ENCODE assay signal across 12 mouse cellular contexts in the genomic region with DNA sequence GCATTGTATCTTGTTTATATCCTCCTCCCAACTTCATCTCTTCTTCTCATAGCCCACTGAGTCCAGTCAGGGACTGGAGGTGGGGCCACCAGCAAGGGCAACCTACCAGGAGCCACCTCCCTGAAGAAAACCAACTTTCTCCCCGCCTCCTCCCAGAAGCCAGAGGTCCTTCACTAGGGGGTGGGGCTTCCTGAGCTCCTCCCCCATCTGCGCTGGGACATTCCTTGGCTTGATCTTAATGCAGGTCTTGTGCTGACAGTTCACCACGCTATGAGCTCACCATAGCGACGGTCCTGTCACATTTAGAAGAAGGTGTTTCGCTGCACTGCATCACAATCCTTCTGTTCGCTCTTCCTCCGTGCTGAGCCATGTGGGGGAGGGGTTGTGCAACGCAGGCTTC.
"Had no signal": no experiment of that assay in that cellular context is flagged by ENCODE, and none has a peak within 500 bp of the region (broad histone marks: within the 10 kb centered on the region; RNA-seq: fewer than 3 reads in every experiment).

No protein-coding gene starts in this region.

- ATAC-seq: lung, postnatal 0 days had no signal

- H3K27me3 ChIP-seq: liver, embryonic 15.5 days; stomach, embryonic 15.5 days had no signal

- H3K4me3 ChIP-seq: limb, embryonic 10.5 days; liver, embryonic 15.5 days; midbrain, embryonic 12.5 days; stomach, embryonic 15.5 days had no signal

- H3K9me3 ChIP-seq: limb, embryonic 10.5 days; liver, embryonic 15.5 days; stomach, embryonic 15.5 days had no signal

- H3K36me3 ChIP-seq: limb, embryonic 10.5 days; liver, embryonic 15.5 days; midbrain, embryonic 12.5 days; stomach, embryonic 15.5 days had no signal

- H3K4me1 ChIP-seq: limb, embryonic 10.5 days; liver, embryonic 15.5 days; stomach, embryonic 15.5 days had no signal

- DNase-seq: kidney, adult 18-20 months; kidney, postnatal 10 days; kidney, postnatal 4 days; lung, adult 2 months; lung, postnatal 36 days; spleen, adult 18-20 months; thymus, postnatal 4 days had no signal
